Mouse (Mus musculus) thymus, adult 18-20 months (tissue): ENCODE data around the gene Als2.

Experiments used
- DNase-seq, 2 experiments: peaks; one replicate each; pipeline ENCODE4 v3.0.0; 2022; ENCODE audit warnings: mixed read lengths in 2 of 2

The Als2 gene

DNA sequence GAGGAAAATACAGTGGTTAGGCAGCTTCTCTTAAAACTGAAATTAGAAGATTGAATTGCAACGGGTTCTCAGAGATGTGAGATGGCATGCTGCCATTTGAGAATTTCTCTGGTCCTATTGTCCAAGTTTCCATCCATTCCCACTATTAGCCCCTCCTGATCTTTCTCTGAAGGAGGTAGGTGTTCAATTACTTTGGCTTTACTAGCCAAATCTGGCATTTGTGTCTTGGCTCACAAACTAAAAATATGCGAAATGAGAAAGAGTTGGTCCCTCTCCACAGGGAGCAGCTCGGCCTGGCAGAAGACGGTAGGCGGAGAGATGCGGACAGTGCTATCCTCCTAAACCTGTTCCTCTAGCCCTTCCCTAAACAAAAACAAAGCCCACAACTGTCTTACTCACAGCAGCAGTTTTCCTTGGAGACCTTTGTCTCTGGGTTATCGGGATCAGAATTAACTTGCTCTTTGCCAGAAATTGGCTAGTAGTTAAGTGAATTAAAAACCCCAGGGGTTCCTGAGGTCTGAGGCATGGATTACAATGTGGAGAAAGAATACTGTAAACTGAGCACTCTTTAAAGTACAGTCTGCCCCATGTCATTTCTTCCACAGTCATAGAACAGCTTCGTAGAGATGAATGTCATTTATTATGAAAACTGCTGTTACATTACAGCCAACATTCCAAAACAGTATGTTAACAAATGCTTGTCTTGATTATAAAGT is 74.6 kb downstream of the Als2 start:
- no peak for DNase-seq

DNA sequence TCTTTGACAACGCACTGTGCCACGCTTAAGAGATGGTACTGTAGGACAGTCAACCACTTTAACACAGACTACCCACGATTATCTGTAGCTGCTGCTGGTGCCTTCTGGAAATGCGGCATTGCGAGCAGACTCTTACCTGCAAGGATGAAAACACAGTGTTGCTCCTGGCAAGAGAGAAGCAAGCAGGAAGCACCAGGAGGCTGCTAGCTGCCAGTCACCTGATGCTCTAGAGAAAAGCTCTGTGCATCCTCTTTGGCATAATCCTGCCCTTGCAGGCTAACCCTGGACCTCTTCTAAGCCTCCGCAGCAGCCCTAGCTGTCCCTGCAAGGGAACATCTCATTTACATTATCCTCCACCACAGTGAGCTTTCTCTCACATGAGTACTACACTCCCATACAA is 75.6 kb downstream of the Als2 start:
- no peak for DNase-seq

DNA sequence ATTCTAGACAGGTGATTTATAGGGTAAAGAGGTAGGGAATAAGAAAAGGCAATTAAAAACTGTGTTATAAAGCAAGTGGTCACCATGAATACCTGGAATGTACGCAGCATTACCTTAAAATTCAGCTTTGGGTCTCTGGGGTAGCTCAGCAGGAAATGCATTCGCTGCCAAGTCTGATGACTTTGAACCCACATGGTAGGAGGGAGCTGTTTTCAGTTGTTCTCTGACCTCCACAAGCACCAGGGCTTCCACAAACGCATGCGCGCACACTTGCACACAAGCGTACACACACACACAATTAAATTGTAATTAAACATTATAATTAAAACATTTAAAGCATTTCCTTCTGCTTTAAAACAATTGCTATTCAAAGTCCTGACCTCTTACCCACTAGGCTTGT is 76.2 kb downstream of the Als2 start:
- DNase-seq: no peak

DNA sequence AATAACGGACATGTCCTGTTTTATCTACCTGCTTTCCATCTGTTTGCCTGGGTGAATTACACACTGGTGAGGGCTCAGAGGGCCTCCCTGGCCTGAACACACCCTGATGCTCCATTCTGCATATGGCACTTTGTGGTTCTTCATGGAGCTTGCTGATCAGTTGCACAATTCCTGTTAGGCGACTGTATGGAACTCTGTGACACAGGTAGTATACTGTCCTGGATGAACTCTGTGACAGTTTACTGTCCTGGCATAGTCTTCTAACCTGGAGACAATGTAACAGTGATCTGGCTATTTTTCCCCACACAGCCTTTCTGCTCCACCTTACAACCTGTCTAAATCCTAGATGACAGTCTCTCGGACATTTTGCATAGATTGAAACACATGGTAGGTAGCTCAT is 77.9 kb downstream of the Als2 start:
- no peak for DNase-seq

DNA sequence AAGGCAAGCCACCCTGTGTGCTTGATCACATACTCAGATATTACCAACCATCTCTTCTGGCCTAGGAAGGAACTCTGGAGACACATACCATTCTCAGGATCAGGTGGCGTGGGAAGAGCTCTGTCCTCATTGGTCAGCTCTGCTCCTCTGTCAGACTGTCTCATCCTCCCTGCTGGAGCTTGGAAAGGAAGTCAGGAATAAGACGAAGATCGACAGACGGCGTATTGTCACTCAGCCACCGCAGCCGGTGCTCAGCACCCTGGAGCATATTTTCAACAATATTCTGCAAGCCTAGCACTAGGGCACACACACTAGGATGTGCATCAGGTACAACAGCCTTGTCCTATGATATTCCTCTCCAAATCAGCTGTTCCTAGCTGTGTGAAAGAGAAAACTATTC is 78.5 kb downstream of the Als2 start:
- no peak for DNase-seq

DNA sequence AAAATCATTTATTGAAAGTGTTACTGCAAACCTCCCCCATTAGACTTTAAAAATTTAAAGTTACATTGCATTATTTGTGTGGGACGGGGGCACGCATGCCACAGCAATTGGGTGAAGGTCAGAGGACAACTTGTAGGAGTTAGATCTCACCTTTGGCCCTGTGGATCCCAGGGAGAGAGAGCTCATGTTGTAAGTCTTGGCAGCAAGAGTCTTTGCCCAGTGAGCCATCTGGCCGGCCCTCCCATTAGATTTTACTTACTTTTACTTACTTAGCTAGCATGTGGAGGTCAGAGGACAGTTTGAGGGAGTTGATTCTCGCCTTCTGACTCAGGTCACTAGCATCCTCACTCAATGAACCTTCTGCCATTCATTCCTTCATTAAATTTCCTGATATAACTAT is 79.2 kb downstream of the Als2 start:
- no peak for DNase-seq

DNA sequence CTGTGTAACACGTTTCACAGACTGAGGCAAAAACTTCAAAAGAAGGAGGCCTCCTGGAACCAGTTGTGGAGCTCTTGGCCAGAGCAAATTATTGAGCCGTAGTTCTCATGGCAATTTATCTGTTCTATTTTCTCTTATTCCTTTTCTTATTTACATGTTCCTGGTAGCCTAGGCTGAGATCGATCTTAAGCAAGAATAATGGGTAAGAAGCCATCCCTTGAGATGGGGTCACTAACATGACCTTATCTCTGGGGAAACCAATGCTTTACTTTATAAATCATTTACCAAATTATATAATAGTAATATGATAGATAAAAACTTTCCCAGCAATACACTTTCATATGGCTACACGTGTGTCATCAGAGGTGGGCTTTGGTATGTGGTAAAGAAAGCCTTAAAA is 84.7 kb downstream of the Als2 start:
- DNase-seq: no peak

DNA sequence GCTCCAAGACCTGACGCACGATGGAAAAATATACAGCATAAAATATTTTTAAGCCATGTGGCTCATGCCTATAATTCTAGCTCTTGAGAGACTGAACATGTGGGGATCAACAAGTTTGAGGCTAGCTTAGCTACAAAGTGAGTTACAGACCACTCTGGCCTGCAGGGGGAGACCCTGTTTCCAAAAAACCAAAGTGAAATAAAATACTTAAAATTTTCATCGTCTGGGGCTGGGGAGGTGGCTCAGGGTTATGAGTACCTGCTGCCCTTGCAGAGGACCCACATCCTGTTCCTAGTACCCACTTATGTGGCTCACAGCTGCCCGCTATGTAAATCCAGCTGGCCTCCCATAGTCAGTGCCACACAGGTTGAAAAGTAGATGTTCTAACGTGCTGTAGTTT is 86.5 kb downstream of the Als2 start:
- no peak for DNase-seq

DNA sequence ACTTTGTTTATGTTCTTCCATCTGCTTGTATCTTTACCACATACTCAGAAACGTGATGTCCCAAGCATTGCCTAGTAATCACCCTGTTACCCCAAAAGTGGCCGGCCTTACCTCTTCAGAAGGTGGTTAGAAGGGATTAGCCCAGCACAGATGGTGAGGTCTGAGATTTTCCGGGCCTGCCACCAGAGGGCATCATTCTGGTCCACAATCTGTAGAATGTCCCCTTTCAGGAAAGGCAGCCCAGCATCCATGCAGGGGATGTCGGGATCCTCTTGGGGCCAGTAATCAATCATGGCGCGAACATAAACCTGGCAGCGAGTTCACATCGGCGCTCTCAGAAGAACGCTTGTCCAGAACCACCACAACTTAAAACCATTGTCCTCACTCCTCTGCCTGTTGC is 92.5 kb downstream of the Als2 start:
- no peak for DNase-seq

DNA sequence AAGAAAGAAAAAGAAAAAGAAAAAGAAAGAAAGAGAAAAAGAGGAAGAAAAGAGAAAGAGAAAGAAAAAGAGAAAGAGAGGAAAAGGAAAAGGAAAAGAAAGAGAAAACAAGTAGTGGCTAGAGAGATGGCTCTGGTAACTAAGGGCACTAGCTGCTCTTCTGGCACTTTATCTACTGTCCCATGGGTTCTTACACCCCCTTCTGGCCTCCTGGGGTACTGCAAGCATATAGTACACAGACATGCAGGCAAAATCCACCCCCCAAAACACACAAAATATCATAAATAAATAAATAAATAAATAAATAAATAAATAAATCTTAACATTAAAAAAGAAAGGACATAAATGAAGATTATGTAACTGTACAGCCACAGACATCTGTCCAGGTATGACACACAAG is 94.2 kb downstream of the Als2 start:
- peak; percentile 20 to 56 for DNase-seq

DNA sequence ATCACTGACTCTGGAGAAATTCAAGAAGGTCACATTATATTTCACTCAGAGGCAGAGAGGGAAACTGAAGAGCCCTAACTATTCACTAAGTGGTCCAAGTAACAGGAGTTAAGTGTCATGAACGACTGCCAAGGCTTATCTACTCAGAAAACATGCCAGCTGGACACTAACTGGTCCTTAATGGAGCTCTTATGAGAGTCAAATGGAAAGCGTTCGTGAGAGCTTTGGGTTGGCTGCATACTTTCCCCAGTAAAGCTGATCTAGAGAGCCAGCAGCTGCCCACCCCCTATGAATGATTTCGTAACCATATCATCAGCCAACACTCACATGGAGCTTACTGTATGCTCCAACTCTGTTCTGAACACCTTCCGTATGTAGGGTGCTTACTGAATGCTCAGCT is 102.6 kb downstream of the Als2 start:
- DNase-seq: no peak

DNA sequence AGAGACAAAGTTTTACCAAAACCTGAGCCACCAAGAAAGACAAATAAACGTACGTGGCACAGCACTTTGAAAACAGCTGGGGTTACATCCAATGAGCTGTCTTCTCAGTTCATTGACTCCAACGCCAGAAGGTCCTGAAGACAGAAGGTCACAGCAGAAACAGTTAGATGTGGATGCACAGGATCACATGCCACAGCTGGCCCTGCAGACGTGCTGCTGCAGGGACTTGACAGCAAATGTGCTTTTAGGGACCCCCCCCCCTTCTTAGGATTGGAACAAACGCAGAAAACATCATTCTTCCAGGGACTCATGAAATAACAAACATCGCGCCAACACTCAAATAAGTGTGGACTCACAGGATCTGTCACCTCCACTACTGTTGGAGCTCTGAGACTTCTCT is 108.2 kb downstream of the Als2 start:
- DNase-seq: no peak

DNA sequence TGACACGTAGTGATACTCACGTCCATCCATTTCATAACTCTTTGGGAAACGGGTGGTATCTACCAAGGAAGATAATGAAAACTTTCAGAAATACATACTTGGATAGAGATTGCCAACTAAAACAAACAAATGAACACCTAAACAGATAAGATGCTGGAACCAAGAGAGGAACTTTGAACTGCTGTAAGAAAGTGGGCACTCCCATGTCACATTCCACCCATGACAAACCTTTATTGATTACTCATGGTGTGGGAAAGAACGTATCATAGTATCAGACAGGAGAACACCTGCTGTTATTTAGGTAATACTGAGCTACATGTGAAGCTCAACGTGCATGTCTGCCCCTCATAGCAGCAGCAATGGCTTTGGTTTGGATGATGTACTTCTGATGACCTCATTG is 111.5 kb downstream of the Als2 start:
- DNase-seq: no peak

DNA sequence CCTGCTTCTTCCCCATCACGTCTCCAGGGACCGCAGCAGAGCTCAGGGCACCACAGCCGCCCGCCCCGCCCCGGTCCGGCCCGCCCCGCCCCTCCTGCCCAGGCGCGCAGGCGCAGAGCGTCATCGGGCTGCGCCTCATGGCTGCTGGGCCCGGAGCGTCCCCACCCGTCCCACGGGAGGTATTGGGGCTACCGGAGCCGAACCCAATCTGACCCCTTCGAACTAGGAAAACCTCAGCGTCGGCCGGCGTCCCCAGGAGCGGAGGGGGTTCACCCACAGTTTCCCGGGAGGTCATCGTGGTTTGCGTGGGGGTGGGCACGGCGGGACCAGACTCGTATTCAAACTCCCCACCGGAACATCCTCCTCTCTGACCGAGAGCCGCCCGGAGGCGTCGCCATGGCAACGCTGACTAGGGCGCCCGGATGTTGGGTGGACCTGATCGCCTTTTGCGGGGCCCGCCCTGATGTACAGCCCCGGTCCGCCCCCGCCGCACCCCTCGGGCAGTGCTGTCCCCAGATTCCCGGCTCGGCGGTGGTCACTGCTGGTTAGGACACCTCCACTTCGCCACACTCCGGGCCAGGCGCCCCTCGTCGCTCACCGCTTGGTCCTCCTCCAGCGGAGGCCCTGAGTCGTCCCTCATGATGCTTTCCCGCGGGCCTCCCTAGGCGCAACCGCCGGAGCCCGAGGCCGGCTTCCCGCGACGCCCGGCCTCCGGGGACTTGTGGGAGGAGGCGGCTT is 117.1 kb downstream of the Als2 start, which contains the start of gene Tmem237:
TSS of gene Tmem237 (minus strand) at position 689 of the 738 bp plus-strand sequence.
- peak; percentile 73 to 79 for DNase-seq
